Mouse (Mus musculus): ENCODE results near the gene Unc13c.

- TF ChIP-seq GATA1 (IDR thresholded peaks at IDR 0.05; ENCODE audit: low read length) (no peak), TAL1 (IDR thresholded peaks at IDR 0.05; ENCODE audit: low read length) (no peak)
Measured at GRCm38 (mm10) chr9:74007976-74008686, 39.4 kb upstream of the Unc13c start.

Measured in erythroblast, embryonic 14.5 days (primary cell).